Mouse (Mus musculus) CH12.LX (cell line): Measurements from ENCODE around the gene Zmynd10.

Experiments
- CTCF ChIP-seq, 2 experiments: IDR thresholded peaks in 1 of 2; conservative IDR thresholded peaks in 1 of 2; 2 replicates each; pipeline ENCODE4 v1.5.1; 2011 to 2012; ENCODE audit warnings: low read depth in 2 of 2, low read length in 2 of 2, improper control_type of control experiment in 1 of 2, inconsistent platforms in 1 of 2, mild to moderate bottlenecking in 1 of 2, moderate library complexity in 1 of 2
- HCFC1 ChIP-seq: IDR thresholded peaks from 2 replicates; pipeline ENCODE4 v1.6.1; 2012; ENCODE audit warnings: low read depth, mild to moderate bottlenecking, inconsistent platforms, low read length, improper control_type of control experiment
- JUND ChIP-seq: conservative IDR thresholded peaks from 2 replicates; pipeline ENCODE4 v1.6.1; 2011; ENCODE audit warnings: low read depth, low read length, improper control_type of control experiment
- MEF2A ChIP-seq: IDR thresholded peaks from 2 replicates; pipeline ENCODE4 v1.6.1; 2014; ENCODE audit warnings: low read depth, mild to moderate bottlenecking, inconsistent platforms, low read length, improper control_type of control experiment, borderline replicate concordance
- MXI1 ChIP-seq: IDR thresholded peaks from 2 replicates; pipeline ENCODE4 v1.6.1; 2011; ENCODE audit warnings: mild to moderate bottlenecking, low read depth, low read length, improper control_type of control experiment
- NRF1 ChIP-seq: IDR thresholded peaks from 2 replicates; pipeline ENCODE4 v1.6.1; 2014; ENCODE audit warnings: low read depth, mild to moderate bottlenecking, inconsistent platforms, low read length, improper control_type of control experiment, moderate library complexity
- POLR2A ChIP-seq: IDR thresholded peaks from 2 replicates; pipeline ENCODE4 v1.6.1; 2011; ENCODE audit warnings: low read depth, mild to moderate bottlenecking, improper control_type of control experiment, low read length
- USF2 ChIP-seq: conservative IDR thresholded peaks from 2 replicates; pipeline ENCODE4 v1.6.1; 2011; ENCODE audit warnings: low read depth, low read length, improper control_type of control experiment

- TF ChIP-seq CTCF (conservative IDR thresholded peaks at IDR 0.05 in 1 of 2, IDR thresholded peaks at IDR 0.05 in 1 of 2; ENCODE audit: low read depth in 2 of 2, low read length in 2 of 2) (no peak), JUND (no peak), POLR2A (no peak), HCFC1 (no peak), NRF1 (no peak), MEF2A (no peak), MXI1 (no peak), USF2 (no peak)
Observed at GRCm38 (mm10) chr9:107512326-107512725, 34.8 kb upstream of the Zmynd10 start.
